Mouse (Mus musculus): Measurements from ENCODE around the gene Drc3. TPM values are rescaled to one million over a fixed set of nuclear protein-coding genes. Genes with fewer than 3 reads are reported as not detected.

Drc3 gene
- polyA plus RNA-seq, 1 experiment from 2014 or later = 6.0 TPM

Other genes with a start within 250 kb of the Drc3 start
- 25.3 and 31.0 TPM in 2 replicates for gene Rai1, start 248.3 kb upstream of the Drc3 start, polyA plus RNA-seq (2016; fragmentation: Nextera tagmentation; extraction: Ambion mirVana)
- 45.0 and 55.8 TPM in 2 replicates for gene Srebf1, start 130.7 kb upstream of the Drc3 start, polyA plus RNA-seq (2016; fragmentation: Nextera tagmentation; extraction: Ambion mirVana)
- 21.6 and 30.7 TPM in 2 replicates for gene Tom1l2, start 424 bp upstream of the Drc3 start, polyA plus RNA-seq (2016; fragmentation: Nextera tagmentation; extraction: Ambion mirVana)
- gene Gid4, start 63.8 kb downstream of the Drc3 start, polyA plus RNA-seq (2016; fragmentation: Nextera tagmentation; extraction: Ambion mirVana) = 26.6 and 30.0 TPM in 2 replicates
- 43.0 and 51.9 TPM in 2 replicates for gene Atpaf2, start 65.1 kb downstream of the Drc3 start, polyA plus RNA-seq (2016; fragmentation: Nextera tagmentation; extraction: Ambion mirVana)
- gene Drg2, start 101.3 kb downstream of the Drc3 start, polyA plus RNA-seq (2016; fragmentation: Nextera tagmentation; extraction: Ambion mirVana) = 131 TPM in 2 replicates
- 0.16 and 0.36 TPM in 2 replicates for gene Myo15, start 116.0 kb downstream of the Drc3 start, polyA plus RNA-seq (2016; fragmentation: Nextera tagmentation; extraction: Ambion mirVana)
- 31.9 and 33.8 TPM in 2 replicates for gene Alkbh5, start 183.1 kb downstream of the Drc3 start, polyA plus RNA-seq (2016; fragmentation: Nextera tagmentation; extraction: Ambion mirVana)